Mouse (Mus musculus) midbrain, embryonic 14.5 days (tissue): ENCODE data around the gene Utrn. TPM values are rescaled to one million over a fixed set of nuclear protein-coding genes. Genes with fewer than 3 reads are reported as not detected.

Experiments
- ATAC-seq: fragments of 200-750 bp; cut with Nextera tagmentation; 2 replicates; pipeline ENCODE4 v1.8.0; 2017; ENCODE audit warnings: moderate number of reproducible peaks, moderate library complexity; ENCODE audit not compliant: low FRiP score, low TSS enrichment
- DNase-seq: peaks from one replicate; pipeline ENCODE4 v3.0.0-alpha.2; 2015
- H3K27ac ChIP-seq: fragments of 300-500 bp; sonication (generic); replicated peaks from 2 replicates; pipeline ENCODE4 v1.5.1; 2014; ENCODE audit warnings: mild to moderate bottlenecking, low read depth, low read length, moderate library complexity
- H3K27me3 ChIP-seq: fragments of 300-500 bp; sonication (generic); 2 replicates; pipeline ENCODE4 v1.6.1; 2014; ENCODE audit warnings: low read length, control low read depth, mixed read lengths; ENCODE audit not compliant: control insufficient read depth, insufficient read depth
- H3K36me3 ChIP-seq: fragments of 300-500 bp; sonication (generic); 2 replicates; pipeline ENCODE4 v1.6.1; 2014; ENCODE audit warnings: low read length, control low read depth; ENCODE audit not compliant: control insufficient read depth, insufficient read depth
- H3K4me1 ChIP-seq: fragments of 300-500 bp; sonication (generic); 2 replicates; pipeline ENCODE4 v1.6.1; 2014; ENCODE audit warnings: mild to moderate bottlenecking, antibody characterized with exemption, low read length, control low read depth; ENCODE audit not compliant: control insufficient read depth, insufficient read depth
- H3K4me2 ChIP-seq: fragments of 300-500 bp; sonication (generic); 2 replicates; pipeline ENCODE4 v1.6.1; 2014; ENCODE audit warnings: mild to moderate bottlenecking, low read length, moderate library complexity
- H3K4me3 ChIP-seq: fragments of 300-500 bp; sonication (generic); replicated peaks from 2 replicates; pipeline ENCODE4 v1.5.1; 2014; ENCODE audit warnings: low read depth, low read length
- H3K9ac ChIP-seq: fragments of 300-500 bp; sonication (generic); replicated peaks from 2 replicates; pipeline ENCODE4 v1.6.1; 2014; ENCODE audit warnings: mild to moderate bottlenecking, low read length, moderate library complexity
- H3K9me3 ChIP-seq: fragments of 300-500 bp; sonication (generic); 2 replicates; pipeline ENCODE4 v1.6.1; 2016; ENCODE audit warnings: low read length, control low read depth, mixed read lengths; ENCODE audit not compliant: control insufficient read depth
- WGBS: fragments of 180-500 bp; shearing (Covaris S2); extraction: QIAGEN DNeasy Blood & Tissue Kit; methylation state at CpG from one replicate; pipeline ENCODE4 v1.1.7; 2014; 5-methylcytosine and 5-hydroxymethylcytosine counted together
- polyA plus RNA-seq: library from polyadenylated mRNA; unstranded; fragments of >200 nt; fragmentation: Nextera tagmentation; extraction: Ambion mirVana; gene quantifications from 2 replicates; pipeline ENCODE4 v1.2.1, GENCODE M21; 2014

Utrn gene
- polyA plus RNA-seq, 1 experiment from 2014 or later, result 19.1 TPM

GRCm38 (mm10) chr10:12574760-12575159 is 294.4 kb downstream of the Utrn start:
- H3K4me3 ChIP-seq, result no peak overlapping the region

DNA sequence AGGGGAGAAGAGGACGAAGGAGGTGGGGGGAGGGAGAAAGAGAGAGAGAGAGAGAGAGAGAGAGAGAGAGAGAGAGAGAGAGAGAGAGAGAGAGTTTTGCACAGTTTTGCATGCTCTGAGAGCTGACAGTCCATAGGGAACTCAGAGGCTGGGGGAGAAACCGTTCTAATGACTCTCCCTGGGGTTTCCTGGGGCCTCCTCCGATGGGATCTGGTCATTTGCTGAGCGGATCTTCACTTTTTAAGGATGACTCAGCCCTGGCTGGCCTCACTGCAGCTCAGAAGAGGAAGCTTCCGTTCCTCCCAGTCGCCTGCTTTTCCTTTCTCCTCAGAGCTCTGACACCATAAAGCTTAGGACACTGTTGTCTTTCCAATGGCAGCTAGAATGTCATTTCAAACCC is 295.6 kb downstream of the Utrn start:
- ATAC-seq (no peak), DNase-seq (no peak)
- no peaks in the 10 kb centered on the region for H3K27me3 ChIP-seq
- no peak overlapping the region for H3K9ac ChIP-seq
- 17% methylated on average over 5 of the region's 6 CpGs for WGBS
- H3K36me3 ChIP-seq, result no peaks in the 10 kb centered on the region
- H3K27ac ChIP-seq, result no peak overlapping the region
- H3K4me1 ChIP-seq, result peaks cover 10% of the 10 kb centered on the region; the same call in 1 of the 2 replicates
- no peak overlapping the region for H3K4me2 ChIP-seq
- no peaks in the 10 kb centered on the region for H3K9me3 ChIP-seq
- no peak overlapping the region for H3K4me3 ChIP-seq

More at GRCm38 (mm10) chr10:12574760-12575159, 294.4 kb downstream of the Utrn start:
- Histone ChIP-seq H3K36me3 (no peaks in the 10 kb centered on the region), H3K4me2 (peak overlapping the region; percentile 28), H3K4me1 (peaks cover 10% of the 10 kb centered on the region; the same call in 1 of the 2 replicates), H3K9me3 (no peaks in the 10 kb centered on the region), H3K9ac (no peak overlapping the region), H3K27me3 (no peaks in the 10 kb centered on the region), H3K27ac (no peak overlapping the region)
- DNase-seq (peak; percentile 34), ATAC-seq (peak; percentile 51; the same call in 1 of the 2 replicates)
- 27% methylated on average over 10 of the region's 10 CpGs for WGBS

- H3K27ac ChIP-seq, result no peak overlapping the region
- DNase-seq, result no peak
- H3K4me2 ChIP-seq, result no peak overlapping the region
- no peaks in the 10 kb centered on the region for H3K9me3 ChIP-seq
- no peak overlapping the region for H3K4me3 ChIP-seq
- H3K4me1 ChIP-seq, result peaks cover 10% of the 10 kb centered on the region; the same call in 1 of the 2 replicates
- H3K9ac ChIP-seq, result no peak overlapping the region
- no peaks in the 10 kb centered on the region for H3K27me3 ChIP-seq
- ATAC-seq, result no peak
- WGBS, result 5% methylated on average over 4 of the region's 4 CpGs
- H3K36me3 ChIP-seq, result no peaks in the 10 kb centered on the region
Observed at GRCm38 (mm10) chr10:12572759-12573158, 296.4 kb downstream of the Utrn start.

- ATAC-seq, result no peak
Observed at GRCm38 (mm10) chr10:12564425-12564824, 304.7 kb downstream of the Utrn start.

GRCm38 (mm10) chr10:12558810-12559209 is 310.4 kb downstream of the Utrn start:
- no peak overlapping the region for H3K4me2 ChIP-seq
- H3K27ac ChIP-seq, result no peak overlapping the region
- no peaks in the 10 kb centered on the region for H3K9me3 ChIP-seq
- ATAC-seq (no peak), DNase-seq (no peak)
- WGBS, result 97% methylated on average over 5 of the region's 5 CpGs
- H3K36me3 ChIP-seq, result no peaks in the 10 kb centered on the region
- H3K4me3 ChIP-seq, result no peak overlapping the region
- H3K9ac ChIP-seq, result no peak overlapping the region
- H3K27me3 ChIP-seq, result no peaks in the 10 kb centered on the region
- no peaks in the 10 kb centered on the region for H3K4me1 ChIP-seq

More at GRCm38 (mm10) chr10:12564425-12564824, 304.7 kb downstream of the Utrn start:
- no peaks in the 10 kb centered on the region for H3K27me3 ChIP-seq
- H3K4me3 ChIP-seq, result no peak overlapping the region
- no peaks in the 10 kb centered on the region for H3K4me1 ChIP-seq
- H3K9ac ChIP-seq, result no peak overlapping the region
- H3K4me2 ChIP-seq, result no peak overlapping the region
- no peaks in the 10 kb centered on the region for H3K36me3 ChIP-seq
- no peak for DNase-seq
- H3K27ac ChIP-seq, result no peak overlapping the region
- 80% methylated on average over 4 of the region's 4 CpGs for WGBS
- no peaks in the 10 kb centered on the region for H3K9me3 ChIP-seq

GRCm38 (mm10) chr10:12554090-12554718 is 315.0 kb downstream of the Utrn start:
- H3K9ac ChIP-seq, result no peak overlapping the region
- H3K4me3 ChIP-seq, result no peak overlapping the region

GRCm38 (mm10) chr10:12552890-12553278 is 316.3 kb downstream of the Utrn start:
- WGBS, result 51% methylated on average over 5 of the region's 5 CpGs
- Histone ChIP-seq H3K9me3 (no peaks in the 10 kb centered on the region), H3K4me2 (no peak overlapping the region), H3K4me3 (no peak overlapping the region), H3K27me3 (no peaks in the 10 kb centered on the region), H3K27ac (no peak overlapping the region), H3K36me3 (no peaks in the 10 kb centered on the region), H3K4me1 (peaks cover 15% of the 10 kb centered on the region), H3K9ac (no peak overlapping the region)
- DNase-seq, result no peak
- ATAC-seq, result no peak

More at GRCm38 (mm10) chr10:12554090-12554718, 315.0 kb downstream of the Utrn start:
- Histone ChIP-seq H3K4me2 (no peak overlapping the region), H3K27ac (no peak overlapping the region), H3K36me3 (no peaks in the 10 kb centered on the region), H3K27me3 (no peaks in the 10 kb centered on the region), H3K9me3 (no peaks in the 10 kb centered on the region), H3K4me1 (peaks cover 7% of the 10 kb centered on the region; the same call in 1 of the 2 replicates)
- WGBS, result 69% methylated on average over 2 of the region's 2 CpGs
- no peak for ATAC-seq
- DNase-seq, result no peak

DNA sequence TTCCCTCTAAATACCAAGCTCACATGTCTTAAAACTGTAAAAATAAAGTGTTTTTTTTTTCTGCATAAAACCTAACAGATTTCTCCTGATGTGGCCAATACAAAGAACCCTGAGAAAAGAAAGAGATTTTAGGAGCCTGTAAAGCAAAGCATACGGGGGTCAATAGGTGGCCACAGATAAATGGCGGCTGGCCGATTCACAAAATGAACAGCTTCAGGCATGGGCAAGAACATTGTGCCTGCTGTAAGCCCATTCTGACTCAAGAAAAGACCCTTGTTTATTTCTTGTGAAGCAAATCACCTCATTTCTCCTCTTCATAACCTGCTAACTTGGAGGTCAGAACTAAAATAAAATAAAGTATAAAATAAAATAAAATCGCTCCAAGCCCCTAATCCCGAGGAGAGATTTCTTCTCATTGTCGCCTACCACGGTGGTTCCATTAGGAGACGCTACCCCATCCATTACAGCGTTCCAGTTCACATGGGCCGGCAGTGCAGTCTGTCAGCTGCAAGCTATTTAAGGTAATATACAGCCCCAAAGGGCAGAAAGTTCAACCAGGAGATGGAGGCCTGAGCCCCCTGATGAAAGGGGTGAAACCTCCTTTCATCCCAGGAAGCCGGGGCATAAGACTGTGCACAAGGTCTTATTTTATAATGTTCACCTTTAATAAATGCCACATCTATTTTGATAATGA is 316.8 kb downstream of the Utrn start:
- ATAC-seq, result no peak
- Histone ChIP-seq H3K27me3 (no peaks in the 10 kb centered on the region), H3K9me3 (no peaks in the 10 kb centered on the region), H3K9ac (no peak overlapping the region), H3K4me2 (no peak overlapping the region), H3K4me1 (peaks cover 16% of the 10 kb centered on the region), H3K4me3 (no peak overlapping the region), H3K36me3 (no peaks in the 10 kb centered on the region), H3K27ac (no peak overlapping the region)
- no peak for DNase-seq
- 44% methylated on average over 11 of the region's 11 CpGs for WGBS

DNA sequence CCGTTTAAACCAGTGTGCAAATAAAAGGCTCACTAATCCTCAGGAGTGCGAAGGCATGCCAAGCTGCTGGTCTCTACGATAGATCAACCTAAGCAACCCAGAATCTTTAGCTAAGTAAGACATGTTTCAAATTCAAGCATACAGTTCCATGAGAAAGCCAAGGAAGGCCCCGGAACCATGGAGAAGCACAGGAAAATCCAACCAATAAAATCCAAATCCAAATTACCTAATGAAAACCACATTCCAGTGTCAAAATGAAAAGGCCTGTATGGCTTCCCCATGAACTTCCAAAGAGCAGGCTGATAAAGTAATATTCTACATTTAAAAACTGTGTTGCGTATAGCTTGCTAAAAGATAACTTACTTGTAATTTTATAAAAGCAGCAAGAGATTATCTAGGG is 317.4 kb downstream of the Utrn start:
- Histone ChIP-seq H3K27me3 (no peaks in the 10 kb centered on the region), H3K27ac (no peak overlapping the region), H3K9me3 (no peaks in the 10 kb centered on the region), H3K4me2 (no peak overlapping the region), H3K4me1 (peaks cover 16% of the 10 kb centered on the region), H3K9ac (no peak overlapping the region), H3K36me3 (no peaks in the 10 kb centered on the region), H3K4me3 (no peak overlapping the region)
- DNase-seq (no peak), ATAC-seq (no peak)
- 58% methylated on average over 5 of the region's 5 CpGs for WGBS
